Mouse (Mus musculus) regulatory T cell (primary cell): ENCODE measurements around the gene Vps33a.
"Not testable (repeated sequence)": the region's sequence is repeated elsewhere in the genome, so short reads cannot be mapped to it uniquely, and the experiment has no call there.

Experiments
- in situ Hi-C: fragments of 300-600 bp; cut with MboI, MseI; formaldehyde crosslinking; loops from one replicate; pipeline ENCODE4 v1.15.1; 2025; ENCODE audit warnings: high pct_unique_total_duplicates

Gene Vps33a

DNA sequence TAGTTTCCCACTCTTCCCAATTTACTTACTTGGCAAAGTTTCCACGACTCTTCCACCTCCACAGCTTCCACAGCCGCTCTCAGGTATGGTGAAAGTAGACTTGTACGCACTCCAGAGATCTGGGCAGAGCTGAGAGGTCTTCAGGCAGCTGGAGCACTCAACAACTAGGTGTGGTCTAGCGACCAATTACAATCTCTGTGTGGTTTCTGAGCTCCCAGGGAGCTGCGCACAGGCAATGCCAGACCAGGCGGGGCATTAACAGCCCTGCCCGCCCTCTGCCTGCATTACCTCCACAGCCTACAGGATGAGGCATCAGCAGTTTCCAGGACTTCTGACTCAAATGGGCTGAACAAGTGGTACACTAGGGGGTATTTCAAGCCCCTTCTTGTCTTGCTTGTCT lies 47.6 kb downstream of the Vps33a start, which contains the start of gene Gm49027:
Gene Gm49027 (minus strand): TSS at position 208 of the 400 bp plus-strand sequence.
- in situ Hi-C loops, result no loop called here

DNA sequence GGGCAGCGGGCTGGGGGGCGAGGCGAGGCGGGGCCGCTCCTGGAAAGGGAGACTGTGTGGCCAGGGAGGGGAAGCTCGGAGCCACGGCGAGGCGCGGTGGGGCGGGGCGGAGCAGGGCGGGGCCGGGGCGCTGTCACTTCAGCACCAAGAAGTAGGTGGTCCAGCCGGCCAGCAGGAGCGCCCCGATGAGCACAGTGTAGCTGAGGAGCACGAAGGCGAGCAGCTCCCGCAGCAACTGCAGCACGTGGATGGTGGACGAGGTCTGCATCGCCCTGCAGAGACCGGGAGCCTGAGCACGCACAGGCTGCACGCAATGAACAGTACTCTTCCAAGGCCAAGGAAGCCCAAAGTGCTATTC lies 48.5 kb downstream of the Vps33a start:
- in situ Hi-C loops, result no loop called here

- in situ Hi-C loops, result no loop called here
Observed at GRCm38 (mm10) chr5:123523692-123524392, 49.0 kb downstream of the Vps33a start, which contains the start of gene Diablo. Diablo (minus strand) TSS chr5:123524176.

- in situ Hi-C loops, result no loop called here
Observed at GRCm38 (mm10) chr5:123522166-123522565, 50.7 kb downstream of the Vps33a start.

DNA sequence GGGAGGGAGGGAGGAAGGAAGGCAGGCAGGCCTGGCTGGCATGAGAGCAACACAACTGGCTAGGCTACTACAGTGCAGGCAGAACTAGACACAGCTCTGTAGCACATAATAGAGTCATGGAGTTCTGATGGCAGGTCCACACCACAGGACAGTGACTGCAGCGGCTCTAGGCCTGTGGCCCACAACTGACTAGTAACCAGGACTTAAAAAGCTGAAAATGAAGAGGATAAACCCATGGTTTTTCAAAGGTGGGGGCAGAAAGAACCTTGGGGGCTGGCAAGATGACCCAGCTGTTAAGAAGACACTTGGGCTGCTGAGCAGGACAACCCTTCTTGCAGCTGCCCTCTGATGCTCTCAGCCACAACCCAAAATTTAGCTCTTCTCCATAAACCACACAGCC lies 51.2 kb downstream of the Vps33a start:
- in situ Hi-C loops, result no loop called here

- in situ Hi-C loops, result no loop called here
Observed at GRCm38 (mm10) chr5:123520666-123521065, 52.2 kb downstream of the Vps33a start.

- in situ Hi-C loops, result no loop called here
Observed at GRCm38 (mm10) chr5:123514871-123515270, 58.0 kb downstream of the Vps33a start.

DNA sequence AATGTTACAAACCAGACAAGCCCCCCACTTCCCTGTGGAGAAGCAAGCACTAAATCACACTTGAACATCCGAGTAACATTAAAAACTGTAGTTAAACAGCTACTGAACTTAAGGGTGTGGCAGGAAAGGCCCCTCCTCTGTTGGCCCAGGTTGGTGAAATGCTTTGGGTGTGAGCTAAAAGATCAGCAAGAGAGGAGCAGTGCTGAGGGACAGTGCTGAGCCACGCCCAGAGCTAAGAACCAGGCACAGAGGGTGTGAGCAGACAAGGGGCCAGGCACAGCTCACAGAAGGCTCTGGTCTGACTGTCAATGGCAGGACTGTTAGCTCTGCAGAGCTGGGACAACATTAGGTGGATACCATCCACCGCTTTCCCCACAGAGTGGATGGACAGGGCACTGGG lies 60.7 kb downstream of the Vps33a start:
- in situ Hi-C loops, result no loop called here

GRCm38 (mm10) chr5:123511426-123511825 lies 61.4 kb downstream of the Vps33a start:
- in situ Hi-C loops, result not testable (repeated sequence)

DNA sequence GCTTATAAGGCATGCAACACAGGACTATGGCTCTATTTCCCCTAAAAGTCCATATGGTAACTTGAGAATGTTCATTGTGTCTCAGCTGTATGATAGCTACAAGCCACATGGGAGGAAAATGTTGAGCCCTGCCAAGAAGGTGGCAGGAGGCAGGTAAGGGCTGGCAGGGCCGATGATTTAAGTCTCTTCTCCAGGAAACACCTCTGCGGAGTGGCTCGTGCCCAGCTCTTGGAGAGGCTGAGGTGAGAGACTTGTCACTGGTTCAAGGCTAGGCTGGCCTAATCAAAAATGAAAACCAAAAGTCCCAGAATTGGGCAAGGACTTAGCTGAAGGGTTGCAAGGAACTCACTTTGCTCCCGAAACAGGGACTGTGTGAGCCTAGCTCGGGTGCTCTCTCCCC lies 62.7 kb downstream of the Vps33a start, which contains the start of gene B3gnt4:
Gene B3gnt4 (plus strand): TSS at position 301 of the 400 bp plus-strand sequence.
- in situ Hi-C loops, result no loop called here

- in situ Hi-C loops, result no loop called here
Observed at GRCm38 (mm10) chr5:123508921-123509320, 63.9 kb downstream of the Vps33a start.

DNA sequence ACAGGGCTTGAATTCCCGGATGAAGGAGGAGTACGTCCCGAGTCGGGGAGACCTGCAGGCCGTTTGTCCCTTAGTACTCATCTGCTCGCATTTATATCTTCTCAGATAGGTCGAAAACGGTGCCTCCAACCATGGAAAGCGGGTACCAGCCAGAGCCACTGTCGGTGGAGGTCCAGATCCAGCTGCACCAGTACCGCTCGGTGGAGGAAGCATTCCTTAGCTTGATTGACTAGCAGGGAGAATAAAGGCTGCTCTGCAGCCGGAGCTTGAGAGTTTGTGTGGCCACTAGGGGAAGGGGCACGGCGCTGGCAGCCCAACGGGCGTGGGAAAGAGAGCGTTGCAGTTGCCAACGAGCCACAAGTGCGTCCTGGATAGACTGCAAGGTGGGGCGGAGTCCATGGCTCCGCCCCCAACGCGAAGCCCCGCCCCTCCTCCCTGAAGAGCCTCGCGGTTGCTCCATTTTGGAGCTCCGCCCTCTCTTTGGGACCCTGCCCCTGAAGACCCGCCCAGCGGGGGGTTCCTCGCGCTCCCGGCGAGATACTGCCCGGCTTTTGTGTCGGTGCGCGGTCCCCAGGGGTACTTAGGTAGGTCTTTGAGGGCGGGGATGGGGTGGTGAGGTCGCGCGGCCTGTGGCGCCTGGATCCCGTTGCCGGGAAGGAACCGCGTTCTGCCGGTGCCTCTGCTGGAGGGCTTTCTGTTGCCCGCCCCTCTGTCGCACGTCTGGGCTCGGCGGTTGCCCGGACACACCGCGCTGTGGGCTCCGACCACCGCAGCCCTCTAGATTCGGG lies 64.7 kb downstream of the Vps33a start:
- in situ Hi-C loops, result no loop called here

DNA sequence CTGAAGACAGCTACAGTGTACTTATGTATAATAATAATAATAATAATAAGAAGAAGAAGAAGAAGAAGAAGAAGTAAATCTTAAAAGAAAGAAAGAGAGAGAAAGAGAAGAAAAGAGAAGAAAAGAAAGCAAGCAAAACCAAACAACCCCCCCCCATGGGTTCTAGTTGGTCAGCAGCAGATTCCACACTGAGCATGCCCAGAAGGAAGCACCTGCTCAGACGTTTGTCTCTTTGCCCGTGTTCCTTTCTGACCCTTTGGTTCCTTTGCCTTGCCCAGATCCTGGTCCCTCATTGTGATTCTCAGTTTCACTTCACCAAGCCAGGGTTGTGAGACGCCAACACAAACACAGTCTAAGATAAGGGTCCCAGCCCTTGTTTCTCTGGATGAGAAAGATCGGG lies 70.9 kb downstream of the Vps33a start:
- in situ Hi-C loops, result no loop called here

GRCm38 (mm10) chr5:123499717-123500116 lies 73.1 kb downstream of the Vps33a start:
- in situ Hi-C loops, result no loop called here

- in situ Hi-C loops, result no loop called here
Observed at GRCm38 (mm10) chr5:123489935-123490334, 82.9 kb downstream of the Vps33a start.

- in situ Hi-C loops, result no loop called here
Observed at GRCm38 (mm10) chr5:123489112-123489785, 83.6 kb downstream of the Vps33a start, which contains the start of the genes Lrrc43 and Il31. Lrrc43 (plus strand) TSS chr5:123489305. Il31 (minus strand) TSS chr5:123489489.

- in situ Hi-C loops, result no loop called here
Observed at GRCm38 (mm10) chr5:123487659-123488395, 85.0 kb downstream of the Vps33a start.
